Mouse (Mus musculus) lung, embryonic 16.5 days (tissue): ENCODE data around the gene Tbcd. TPM values are rescaled to one million over a fixed set of nuclear protein-coding genes. Genes with fewer than 3 reads are reported as not detected.

Experiments
- ATAC-seq: fragments of 200-750 bp; cut with Nextera tagmentation; 2 replicates; pipeline ENCODE4 v1.8.0; 2017; ENCODE audit warnings: low read depth, mild to moderate bottlenecking, moderate library complexity
- H3K27ac ChIP-seq: fragments of 300-500 bp; sonication (generic); 2 replicates; pipeline ENCODE4 v1.5.1; 2014; ENCODE audit warnings: mild to moderate bottlenecking, control low read depth, low read length
- H3K27me3 ChIP-seq: fragments of 300-500 bp; sonication (generic); 2 replicates; pipeline ENCODE4 v1.6.1; 2014; ENCODE audit warnings: low read depth, low read length, mixed read lengths; ENCODE audit not compliant: control insufficient read depth, insufficient read depth
- H3K36me3 ChIP-seq: fragments of 300-500 bp; sonication (generic); 2 replicates; pipeline ENCODE4 v1.6.1; 2014; ENCODE audit warnings: low read length; ENCODE audit not compliant: control insufficient read depth, insufficient read depth
- H3K4me1 ChIP-seq: fragments of 300-500 bp; sonication (generic); replicated peaks from 2 replicates; pipeline ENCODE4 v1.6.1; 2014; ENCODE audit warnings: low read length, mixed read lengths; ENCODE audit not compliant: control insufficient read depth, insufficient read depth
- H3K4me2 ChIP-seq: fragments of 300-500 bp; sonication (generic); 2 replicates; pipeline ENCODE4 v1.6.1; 2014; ENCODE audit warnings: low read depth, low read length, control low read depth
- H3K4me3 ChIP-seq: fragments of 300-500 bp; sonication (generic); 2 replicates; pipeline ENCODE4 v1.5.1; 2014; ENCODE audit warnings: mild to moderate bottlenecking, low read length, control low read depth
- H3K9ac ChIP-seq: fragments of 300-500 bp; sonication (generic); 2 replicates; pipeline ENCODE4 v1.6.1; 2014; ENCODE audit warnings: low read length, control low read depth
- H3K9me3 ChIP-seq: fragments of 300-500 bp; sonication (generic); 2 replicates; pipeline ENCODE4 v1.6.1; 2016; ENCODE audit warnings: low read length; ENCODE audit not compliant: control insufficient read depth
- WGBS: fragments of 180-500 bp; shearing (Covaris S2); extraction: QIAGEN DNeasy Blood & Tissue Kit; methylation state at CpG from one replicate; pipeline ENCODE4 v1.1.7; 2014; 5-methylcytosine and 5-hydroxymethylcytosine counted together
- polyA plus RNA-seq: library from polyadenylated mRNA; unstranded; fragments of >200 nt; fragmentation: Nextera tagmentation; extraction: Ambion mirVana; gene quantifications from 2 replicates; pipeline ENCODE4 v1.2.1, GENCODE M21; 2015

Gene Tbcd
- polyA plus RNA-seq, 1 experiment from 2014 or later = 31.6 TPM

- H3K9ac ChIP-seq = no peak overlapping the region
- no peak overlapping the region for H3K4me2 ChIP-seq
- ATAC-seq = no peak
- H3K9me3 ChIP-seq = no peaks in the 10 kb centered on the region
- 76% methylated on average over 5 of the region's 5 CpGs for WGBS
- no peaks in the 10 kb centered on the region for H3K27me3 ChIP-seq
- H3K27ac ChIP-seq = no peak overlapping the region
- peaks cover 4% of the 10 kb centered on the region; the same call in 1 of the 2 replicates for H3K36me3 ChIP-seq
- H3K4me3 ChIP-seq = no peak overlapping the region
- H3K4me1 ChIP-seq = no peaks in the 10 kb centered on the region
Measured at GRCm38 (mm10) chr11:121627521-121627920, 175.8 kb downstream of the Tbcd start.

- WGBS = 91% methylated on average over 6 of the region's 6 CpGs
- no peaks in the 10 kb centered on the region for H3K9me3 ChIP-seq
- H3K9ac ChIP-seq = no peak overlapping the region
- H3K4me3 ChIP-seq = no peak overlapping the region
- ATAC-seq = no peak
- peaks cover 2% of the 10 kb centered on the region; the same call in 1 of the 2 replicates for H3K36me3 ChIP-seq
- H3K4me2 ChIP-seq = no peak overlapping the region
- H3K27me3 ChIP-seq = no peaks in the 10 kb centered on the region
- no peak overlapping the region for H3K27ac ChIP-seq
- H3K4me1 ChIP-seq = no peaks in the 10 kb centered on the region
Measured at GRCm38 (mm10) chr11:121629529-121629928, 177.8 kb downstream of the Tbcd start.

- ATAC-seq = no peak
- no peak overlapping the region for H3K9ac ChIP-seq
- 79% methylated on average over 4 of the region's 4 CpGs for WGBS
Measured at GRCm38 (mm10) chr11:121630406-121630805, 178.7 kb downstream of the Tbcd start.

GRCm38 (mm10) chr11:121631410-121631809 lies 179.7 kb downstream of the Tbcd start:
- Histone ChIP-seq H3K27me3 (no peaks in the 10 kb centered on the region), H3K36me3 (peaks cover 2% of the 10 kb centered on the region; the same call in 1 of the 2 replicates), H3K4me2 (no peak overlapping the region), H3K9me3 (no peaks in the 10 kb centered on the region), H3K27ac (no peak overlapping the region), H3K4me3 (no peak overlapping the region), H3K9ac (no peak overlapping the region), H3K4me1 (no peaks in the 10 kb centered on the region)
- 91% methylated on average over 7 of the region's 7 CpGs for WGBS
- no peak for ATAC-seq

More at GRCm38 (mm10) chr11:121630406-121630805, 178.7 kb downstream of the Tbcd start:
- no peaks in the 10 kb centered on the region for H3K4me1 ChIP-seq
- no peak overlapping the region for H3K4me3 ChIP-seq
- H3K4me2 ChIP-seq = no peak overlapping the region
- no peaks in the 10 kb centered on the region for H3K9me3 ChIP-seq
- H3K27me3 ChIP-seq = no peaks in the 10 kb centered on the region
- H3K27ac ChIP-seq = no peak overlapping the region
- peaks cover 2% of the 10 kb centered on the region; the same call in 1 of the 2 replicates for H3K36me3 ChIP-seq

- Histone ChIP-seq H3K9ac (no peak overlapping the region), H3K9me3 (no peaks in the 10 kb centered on the region), H3K4me3 (no peak overlapping the region), H3K27me3 (no peaks in the 10 kb centered on the region), H3K4me2 (no peak overlapping the region), H3K27ac (no peak overlapping the region), H3K4me1 (no peaks in the 10 kb centered on the region), H3K36me3 (peaks cover 4% of the 10 kb centered on the region; the same call in 1 of the 2 replicates)
- no peak for ATAC-seq
- whole genome bisulfite sequencing = 90% methylated on average over 10 of the region's 10 CpGs
Measured at GRCm38 (mm10) chr11:121636646-121637045, 184.9 kb downstream of the Tbcd start.

GRCm38 (mm10) chr11:121641501-121642145 lies 189.9 kb downstream of the Tbcd start:
- 87% methylated on average over 2 of the region's 2 CpGs for WGBS
- H3K4me3 ChIP-seq = no peak overlapping the region
- no peaks in the 10 kb centered on the region for H3K9me3 ChIP-seq
- no peak overlapping the region for H3K4me2 ChIP-seq
- no peak overlapping the region for H3K9ac ChIP-seq
- H3K27me3 ChIP-seq = no peaks in the 10 kb centered on the region
- peaks cover 4% of the 10 kb centered on the region; the same call in 1 of the 2 replicates for H3K36me3 ChIP-seq
- ATAC-seq = no peak
- H3K4me1 ChIP-seq = no peaks in the 10 kb centered on the region
- H3K27ac ChIP-seq = no peak overlapping the region

- H3K4me3 ChIP-seq = no peak overlapping the region
- no peak for ATAC-seq
- H3K9me3 ChIP-seq = no peaks in the 10 kb centered on the region
- WGBS = 86% methylated on average over 6 of the region's 6 CpGs
- no peak overlapping the region for H3K9ac ChIP-seq
- H3K36me3 ChIP-seq = no peaks in the 10 kb centered on the region
- H3K4me1 ChIP-seq = no peaks in the 10 kb centered on the region
- H3K27ac ChIP-seq = no peak overlapping the region
- H3K4me2 ChIP-seq = no peak overlapping the region
- H3K27me3 ChIP-seq = no peaks in the 10 kb centered on the region
Measured at GRCm38 (mm10) chr11:121645394-121645793, 193.6 kb downstream of the Tbcd start.

- Histone ChIP-seq H3K4me3 (no peak overlapping the region), H3K4me1 (no peaks in the 10 kb centered on the region), H3K36me3 (no peaks in the 10 kb centered on the region), H3K9ac (no peak overlapping the region), H3K4me2 (no peak overlapping the region), H3K27me3 (no peaks in the 10 kb centered on the region), H3K9me3 (no peaks in the 10 kb centered on the region), H3K27ac (no peak overlapping the region)
- ATAC-seq = no peak
- WGBS = 64% methylated on average over 9 of the region's 9 CpGs
Measured at GRCm38 (mm10) chr11:121647321-121647720, 195.6 kb downstream of the Tbcd start.

- Histone ChIP-seq H3K4me2 (no peak overlapping the region), H3K36me3 (no peaks in the 10 kb centered on the region), H3K4me1 (no peaks in the 10 kb centered on the region), H3K4me3 (no peak overlapping the region), H3K9me3 (no peaks in the 10 kb centered on the region), H3K27me3 (no peaks in the 10 kb centered on the region), H3K27ac (no peak overlapping the region), H3K9ac (no peak overlapping the region)
- 84% methylated on average over 5 of the region's 5 CpGs for WGBS
- no peak for ATAC-seq
Measured at GRCm38 (mm10) chr11:121648166-121648565, 196.4 kb downstream of the Tbcd start.
